Mouse (Mus musculus) cerebellum, adult 11 months (tissue): Measurements from ENCODE around the gene Kcnd1.

Experiments
- DNase-seq: peaks from one replicate; pipeline ENCODE4 v3.0.0; 2022

The Kcnd1 gene

DNA sequence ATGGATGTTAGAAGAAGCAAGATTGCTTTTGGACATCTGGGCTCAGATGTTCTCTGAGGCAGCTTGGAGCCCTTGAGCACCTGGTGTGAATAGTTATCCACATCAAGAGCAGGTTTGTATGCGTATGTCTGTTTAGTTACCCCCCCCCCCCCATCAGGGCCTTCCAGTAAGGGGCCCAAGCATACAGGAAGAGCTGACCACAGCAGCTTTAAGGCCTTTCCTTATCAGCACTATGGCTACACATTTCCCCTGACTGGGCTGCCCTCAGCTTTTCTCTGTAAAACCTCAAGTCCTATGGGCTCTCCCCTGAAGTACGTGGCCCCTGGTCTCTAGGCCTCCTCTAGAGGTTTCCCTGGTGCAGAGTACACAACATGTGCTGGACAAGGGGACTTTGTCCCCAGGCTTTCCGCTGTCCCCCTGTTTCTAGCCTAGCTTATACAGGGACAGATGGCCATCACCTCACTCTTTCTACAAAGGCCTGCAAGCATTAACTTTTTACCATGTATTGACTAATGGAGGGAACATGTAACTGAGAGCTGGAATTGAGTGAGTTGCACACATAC lies 37.2 kb downstream of the Kcnd1 start:
- DNase-seq: no peak

DNA sequence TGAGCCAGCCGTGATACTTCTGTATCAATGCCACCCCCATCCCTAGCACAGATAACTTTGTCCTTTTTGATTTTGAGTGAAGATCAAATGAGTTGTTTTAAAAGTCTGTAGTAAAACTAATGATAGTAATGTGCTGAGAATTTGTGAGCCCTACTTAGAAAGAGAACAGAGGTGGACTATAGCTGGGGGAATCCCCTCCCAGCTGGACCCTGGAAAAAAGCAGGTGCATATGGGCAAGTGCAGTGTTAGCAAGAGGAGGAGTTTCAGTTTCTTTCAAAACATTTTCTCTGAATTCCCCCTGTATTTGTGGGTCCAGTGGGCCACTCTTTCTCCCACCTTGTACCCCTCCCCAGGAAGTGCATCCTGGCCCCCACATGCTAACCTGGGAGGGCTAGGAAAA lies 41.1 kb downstream of the Kcnd1 start:
- DNase-seq: no peak

DNA sequence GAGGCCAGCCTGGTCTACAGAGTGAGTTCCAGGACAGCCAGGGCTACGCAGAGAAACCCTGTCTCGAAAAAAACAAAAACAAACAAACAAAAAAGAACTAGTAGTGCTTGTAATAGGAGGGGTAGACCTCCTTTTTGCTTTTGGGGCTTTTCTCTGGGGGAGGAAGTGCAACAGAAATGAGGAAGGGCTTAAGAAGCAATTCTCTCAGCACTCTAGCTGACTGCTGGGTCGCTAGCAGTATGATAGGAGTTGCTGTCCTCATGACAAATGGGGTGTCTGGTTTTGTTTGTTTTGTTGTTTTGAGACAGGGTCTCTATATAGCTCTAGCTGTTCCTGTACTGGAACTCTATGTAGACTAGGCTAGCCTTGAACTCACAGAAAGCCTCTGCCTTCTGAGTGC lies 42.5 kb downstream of the Kcnd1 start:
- no peak for DNase-seq

DNA sequence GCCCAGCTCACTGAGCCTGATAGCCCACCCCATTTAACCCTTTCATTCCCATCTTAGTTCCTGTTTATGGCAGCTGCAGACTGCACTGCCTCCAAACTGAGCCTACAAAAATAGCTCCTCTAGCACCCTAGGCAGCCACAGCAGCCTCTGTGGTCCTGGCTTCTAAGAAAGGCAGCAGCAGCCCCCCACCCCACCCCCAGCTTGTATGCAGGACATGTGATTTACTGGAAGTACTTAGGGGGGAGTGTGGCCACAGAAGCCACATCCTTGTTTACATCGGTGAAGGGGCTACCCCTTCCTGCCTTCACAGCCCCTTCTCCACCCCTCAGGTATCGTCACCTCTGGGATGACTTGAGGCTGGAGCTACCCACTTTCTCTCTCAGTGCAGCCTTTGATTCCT lies 43.3 kb downstream of the Kcnd1 start:
- DNase-seq: no peak

DNA sequence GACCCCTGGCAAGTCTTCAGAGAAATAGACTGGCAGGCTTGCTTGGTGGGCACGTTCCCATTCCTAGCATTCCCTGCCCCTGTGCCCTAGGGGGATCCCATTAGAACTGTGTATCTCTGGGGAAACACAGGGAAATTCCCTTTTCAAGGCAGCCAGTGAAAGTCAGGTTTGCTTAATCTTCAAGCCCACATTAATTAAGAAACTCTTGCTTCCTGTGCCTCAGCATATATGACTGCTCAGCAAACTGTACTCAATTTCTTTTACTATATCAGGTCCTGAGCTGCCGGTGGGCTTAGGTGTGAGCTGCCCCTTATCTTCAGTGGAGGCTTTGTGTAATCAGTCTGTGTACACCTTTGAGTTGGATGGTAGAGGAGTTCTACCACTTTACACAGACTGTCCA lies 43.7 kb downstream of the Kcnd1 start:
- no peak for DNase-seq

DNA sequence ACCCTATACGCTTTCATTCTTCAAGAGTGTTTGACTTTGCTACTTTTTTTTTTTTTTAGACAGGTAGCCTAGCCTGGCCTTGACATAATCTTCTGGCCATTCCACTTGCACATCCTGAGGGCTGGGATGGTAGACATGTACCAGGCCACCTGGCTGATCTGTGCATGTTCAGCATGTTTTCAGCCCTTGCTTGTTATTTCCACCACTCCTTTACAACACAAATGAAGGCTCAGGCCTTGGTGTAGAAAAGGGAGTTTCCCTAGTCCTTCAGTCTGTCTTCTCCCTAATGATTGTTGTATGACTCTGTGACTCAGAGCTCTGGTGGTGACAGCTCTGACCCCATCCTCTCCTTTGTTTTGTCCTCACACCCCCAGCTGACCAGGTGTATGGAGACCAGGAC lies 45.1 kb downstream of the Kcnd1 start:
- DNase-seq: no peak

DNA sequence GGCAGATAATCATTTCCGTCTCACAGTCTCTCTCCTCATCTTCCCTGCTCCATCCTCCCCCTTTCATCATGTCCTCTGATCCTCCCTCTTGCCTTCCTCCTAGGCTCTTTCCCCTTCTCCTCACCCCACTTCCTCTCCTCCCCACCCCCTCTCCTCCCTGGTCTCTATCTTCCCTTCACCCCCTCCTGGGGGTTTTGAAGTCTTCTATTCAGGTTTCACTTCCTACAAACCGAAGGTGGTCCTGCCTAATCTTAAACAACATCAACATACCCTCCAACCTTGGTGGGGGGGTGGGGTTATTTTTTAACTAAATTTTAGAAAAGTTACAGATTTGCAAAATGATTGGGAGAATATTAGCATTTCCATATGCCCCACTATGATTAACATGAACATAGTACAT lies 46.4 kb downstream of the Kcnd1 start:
- DNase-seq: no peak

DNA sequence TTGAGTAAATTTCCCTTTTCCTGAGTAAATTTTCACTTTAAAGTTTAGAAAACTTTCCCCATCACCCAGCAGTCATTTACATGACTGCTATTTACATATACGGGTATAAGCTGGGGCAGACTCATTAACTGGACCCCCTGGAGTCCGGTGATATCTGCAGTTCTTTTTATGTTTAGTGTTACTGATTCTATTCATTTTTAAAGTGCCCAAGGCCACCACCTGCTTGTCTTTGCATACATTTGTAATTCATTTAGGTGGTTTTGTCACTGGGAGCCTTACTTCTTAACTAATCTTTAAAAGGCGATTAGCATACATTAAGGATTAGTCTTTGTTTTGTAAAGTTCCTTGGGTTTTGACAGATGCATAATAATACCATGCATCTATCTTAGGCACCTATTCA lies 47.7 kb downstream of the Kcnd1 start:
- DNase-seq: no peak

DNA sequence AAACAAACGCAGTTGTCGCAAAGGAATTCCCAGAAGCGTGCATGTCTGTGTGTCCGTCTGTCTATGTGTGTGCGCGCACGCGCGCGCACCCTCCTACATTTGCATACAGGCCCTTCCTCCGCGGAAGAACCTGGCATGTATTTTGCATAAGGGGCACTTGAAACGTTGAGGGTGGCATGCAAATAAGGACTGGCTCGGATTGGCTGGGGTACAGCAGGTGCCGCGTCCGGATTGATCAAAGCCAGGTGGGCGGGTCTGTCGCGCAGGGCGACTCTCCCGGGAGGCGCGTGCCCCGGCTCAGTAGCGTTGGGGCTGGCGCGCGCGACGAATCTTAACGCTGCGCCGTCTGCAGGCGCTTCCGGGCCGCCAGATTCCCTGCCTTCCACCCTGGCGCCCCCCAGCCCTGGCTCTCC lies 55.9 kb downstream of the Kcnd1 start, which contains the start of gene Pim2:
Gene Pim2 (plus strand): TSS at position 256 of the 413 bp plus-strand sequence.
- DNase-seq: peak; percentile 84

DNA sequence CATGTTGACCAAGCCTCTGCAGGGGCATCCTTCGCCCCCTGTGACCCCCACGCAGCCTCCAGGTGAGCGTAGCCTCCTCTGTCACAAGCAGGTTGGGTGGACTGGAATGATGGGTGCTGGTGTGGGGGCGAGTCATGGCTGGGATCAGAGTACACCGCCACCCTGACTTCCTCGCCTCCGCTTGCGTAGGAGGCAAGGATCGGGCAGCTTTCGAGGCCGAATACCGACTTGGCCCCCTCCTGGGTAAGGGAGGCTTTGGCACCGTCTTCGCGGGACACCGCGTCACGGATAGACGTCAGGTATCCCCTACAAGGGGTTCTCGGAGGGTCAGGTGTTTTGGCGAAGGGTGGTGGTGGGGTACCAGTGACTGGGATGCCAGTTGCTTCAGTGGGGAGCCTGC lies 56.4 kb downstream of the Kcnd1 start:
- peak; percentile 48 for DNase-seq

DNA sequence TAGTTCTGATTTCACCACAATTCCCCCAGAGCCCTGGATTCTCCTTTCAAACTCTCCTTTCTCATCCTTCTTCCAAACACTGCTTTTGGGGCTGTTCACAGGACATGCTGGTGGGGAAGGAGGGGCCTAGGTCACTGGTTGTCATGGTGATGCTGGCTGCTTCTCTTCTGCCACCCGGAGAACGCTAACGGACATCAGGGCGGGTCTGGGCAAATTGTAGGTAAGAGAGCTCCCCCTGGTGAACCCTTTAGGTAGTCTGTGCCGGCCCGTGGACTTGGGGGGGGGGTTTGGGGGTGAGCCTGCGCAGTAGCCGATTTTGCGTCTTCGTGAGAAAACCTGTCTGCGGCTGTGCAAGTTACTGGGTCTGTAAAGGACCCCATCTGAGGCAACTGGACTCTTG lies 57.7 kb downstream of the Kcnd1 start:
- peak; percentile 67 for DNase-seq

DNA sequence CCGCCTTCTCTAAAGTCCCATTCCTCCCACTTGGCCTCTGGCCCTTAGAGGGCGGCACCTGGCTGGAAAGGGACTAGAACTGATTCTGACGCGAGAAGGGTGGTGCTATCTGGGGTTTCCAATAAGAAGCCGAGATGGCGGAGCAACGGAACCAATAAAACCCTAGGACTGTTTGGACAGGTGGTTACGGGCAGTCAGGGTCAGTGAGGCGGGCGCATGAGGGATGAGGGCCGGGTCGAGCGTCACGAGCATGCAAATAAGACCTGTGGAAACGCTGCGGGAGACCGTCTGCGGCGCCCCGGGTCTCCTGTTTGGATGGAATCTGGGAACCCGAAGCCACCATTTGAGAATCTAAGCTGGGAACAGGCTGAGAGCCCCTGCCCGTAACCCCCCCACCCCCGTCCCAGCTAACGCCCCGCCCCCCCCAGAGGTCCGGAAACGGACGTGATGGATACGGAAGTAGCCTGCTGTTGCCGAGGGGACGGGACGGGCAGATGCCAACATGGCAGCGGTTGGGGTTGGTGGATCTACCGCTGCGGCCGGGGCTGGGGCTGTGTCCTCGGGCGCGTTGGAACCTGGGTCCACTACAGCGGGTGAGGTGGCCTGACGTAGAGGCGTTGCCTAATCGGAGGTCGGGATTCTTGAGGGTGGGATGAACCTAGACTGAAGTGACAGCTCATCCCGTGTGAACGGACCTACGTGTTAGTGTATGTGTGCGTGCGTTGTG lies 61.9 kb downstream of the Kcnd1 start, which contains the start of gene Slc35a2:
Gene Slc35a2 (plus strand): TSS at position 188 of the 727 bp plus-strand sequence.
- DNase-seq: peak; percentile 79
